Mouse (Mus musculus) kidney, embryonic 14.5 days (tissue): Measurements from ENCODE around the gene C1qtnf4. TPM values are rescaled to one million over a fixed set of nuclear protein-coding genes. Genes with fewer than 3 reads are reported as not detected.

Experiments
- ATAC-seq: fragments of 200-750 bp; cut with Nextera tagmentation; 2 replicates; pipeline ENCODE4 v1.8.0; 2017; ENCODE audit warnings: moderate number of reproducible peaks, mild to moderate bottlenecking, moderate TSS enrichment, moderate library complexity; ENCODE audit not compliant: low FRiP score, low TSS enrichment
- H3K27ac ChIP-seq: fragments of 300-500 bp; sonication (generic); 2 replicates; pipeline ENCODE4 v1.5.1; 2014; ENCODE audit warnings: low read depth, mild to moderate bottlenecking, low read length, moderate library complexity, mixed read lengths
- H3K27me3 ChIP-seq: fragments of 300-500 bp; sonication (generic); 2 replicates; pipeline ENCODE4 v1.6.1; 2014; ENCODE audit warnings: mild to moderate bottlenecking, low read length; ENCODE audit not compliant: control insufficient read depth, insufficient read depth
- H3K36me3 ChIP-seq: fragments of 300-500 bp; sonication (generic); 2 replicates; pipeline ENCODE4 v1.6.1; 2014; ENCODE audit warnings: low read length, mixed read lengths; ENCODE audit not compliant: control insufficient read depth, insufficient read depth
- H3K4me1 ChIP-seq: fragments of 300-500 bp; sonication (generic); 2 replicates; pipeline ENCODE4 v1.6.1; 2014; ENCODE audit warnings: low read length, mixed read lengths; ENCODE audit not compliant: control insufficient read depth, insufficient read depth
- H3K4me2 ChIP-seq: fragments of 300-500 bp; sonication (generic); replicated peaks from 2 replicates; pipeline ENCODE4 v1.6.1; 2014; ENCODE audit warnings: low read depth, mild to moderate bottlenecking, low read length
- H3K4me3 ChIP-seq: fragments of 300-500 bp; sonication (generic); 2 replicates; pipeline ENCODE4 v1.5.1; 2014; ENCODE audit warnings: mild to moderate bottlenecking, low read length
- H3K9ac ChIP-seq: fragments of 300-500 bp; sonication (generic); 2 replicates; pipeline ENCODE4 v1.6.1; 2014; ENCODE audit warnings: low read depth, mild to moderate bottlenecking, low read length, moderate library complexity
- H3K9me3 ChIP-seq: fragments of 300-500 bp; sonication (generic); 2 replicates; pipeline ENCODE4 v1.6.1; 2016; ENCODE audit warnings: low read length; ENCODE audit not compliant: control insufficient read depth
- WGBS: fragments of 180-500 bp; shearing (Covaris S2); extraction: QIAGEN DNeasy Blood & Tissue Kit; methylation state at CpG from one replicate; pipeline ENCODE4 v1.1.7; 2014; 5-methylcytosine and 5-hydroxymethylcytosine counted together
- polyA plus RNA-seq: library from polyadenylated mRNA; unstranded; fragments of >200 nt; fragmentation: Nextera tagmentation; extraction: Ambion mirVana; gene quantifications from 2 replicates; pipeline ENCODE4 v1.2.1, GENCODE M21; 2014

Gene C1qtnf4
- polyA plus RNA-seq, 1 experiment from 2014 or later, result 7.7 TPM

GRCm38 (mm10) chr2:90915516-90915915 is 29.9 kb downstream of the C1qtnf4 start:
- ATAC-seq, result no peak
- H3K27me3 ChIP-seq, result no peaks in the 10 kb centered on the region
- 77% methylated on average over 1 of the region's 1 CpGs for WGBS
- H3K9me3 ChIP-seq, result no peaks in the 10 kb centered on the region
- peak overlapping the region; percentile 23; the same call in 1 of the 2 replicates for H3K9ac ChIP-seq
- H3K4me3 ChIP-seq, result no peak overlapping the region; the same call in 1 of the 2 replicates
- H3K36me3 ChIP-seq, result peaks cover 35% of the 10 kb centered on the region
- H3K27ac ChIP-seq, result no peak overlapping the region
- peaks cover 15% of the 10 kb centered on the region for H3K4me1 ChIP-seq
- H3K4me2 ChIP-seq, result 0 out of 2 replicates have a peak overlapping the region, but pooled peaks have one; percentile 87

GRCm38 (mm10) chr2:90916560-90917232 is 31.0 kb downstream of the C1qtnf4 start:
- 26% methylated on average over 7 of the region's 7 CpGs for WGBS
- Histone ChIP-seq H3K9ac (peak overlapping the region; percentile 98), H3K36me3 (peaks cover 23% of the 10 kb centered on the region), H3K27ac (peak overlapping the region; percentile 98), H3K4me3 (peak overlapping the region; percentile 81), H3K4me1 (peaks cover 15% of the 10 kb centered on the region), H3K9me3 (no peaks in the 10 kb centered on the region), H3K4me2 (peak overlapping the region; percentile 87), H3K27me3 (no peaks in the 10 kb centered on the region)
- peak; percentile 26 for ATAC-seq

- under 1% methylated on average over 57 of the region's 73 CpGs for WGBS
- H3K27ac ChIP-seq, result peak overlapping the region; percentile 98
- H3K27me3 ChIP-seq, result no peaks in the 10 kb centered on the region
Measured at GRCm38 (mm10) chr2:90917233-90917998, 31.8 kb downstream of the C1qtnf4 start.

GRCm38 (mm10) chr2:90917999-90918698 is 32.5 kb downstream of the C1qtnf4 start:
- Histone ChIP-seq H3K36me3 (peaks cover 11% of the 10 kb centered on the region; the same call in 1 of the 2 replicates), H3K4me1 (peaks cover 15% of the 10 kb centered on the region), H3K4me3 (peak overlapping the region; percentile 81), H3K9me3 (no peaks in the 10 kb centered on the region), H3K27ac (peak overlapping the region; percentile 98), H3K27me3 (no peaks in the 10 kb centered on the region), H3K4me2 (peak overlapping the region; percentile 87), H3K9ac (peak overlapping the region; percentile 98)
- 10% methylated on average over 16 of the region's 16 CpGs for WGBS
- peak; percentile 79 for ATAC-seq

More at GRCm38 (mm10) chr2:90917233-90917998, 31.8 kb downstream of the C1qtnf4 start:
- H3K36me3 ChIP-seq, result peaks cover 18% of the 10 kb centered on the region
- H3K9me3 ChIP-seq, result no peaks in the 10 kb centered on the region
- peak overlapping the region; percentile 87 for H3K4me2 ChIP-seq
- peaks cover 15% of the 10 kb centered on the region for H3K4me1 ChIP-seq
- peak overlapping the region; percentile 98 for H3K9ac ChIP-seq
- H3K4me3 ChIP-seq, result peak overlapping the region; percentile 81
- ATAC-seq, result peak; percentile 89

- WGBS, result 92% methylated on average over 1 of the region's 1 CpGs
- H3K4me1 ChIP-seq, result peaks cover 6% of the 10 kb centered on the region
- ATAC-seq, result no peak
- H3K9ac ChIP-seq, result no peak overlapping the region
- no peak overlapping the region for H3K4me2 ChIP-seq
- H3K9me3 ChIP-seq, result no peaks in the 10 kb centered on the region
- no peak overlapping the region for H3K4me3 ChIP-seq
- H3K36me3 ChIP-seq, result no peaks in the 10 kb centered on the region
- H3K27me3 ChIP-seq, result no peaks in the 10 kb centered on the region
- H3K27ac ChIP-seq, result no peak overlapping the region
Measured at GRCm38 (mm10) chr2:90921178-90921577, 35.5 kb downstream of the C1qtnf4 start.

- no peaks in the 10 kb centered on the region for H3K9me3 ChIP-seq
- H3K4me3 ChIP-seq, result no peak overlapping the region
- no peak overlapping the region for H3K4me2 ChIP-seq
- ATAC-seq, result no peak
- WGBS, result 95% methylated on average over 2 of the region's 2 CpGs
- H3K27me3 ChIP-seq, result no peaks in the 10 kb centered on the region
- no peaks in the 10 kb centered on the region for H3K36me3 ChIP-seq
- no peaks in the 10 kb centered on the region for H3K4me1 ChIP-seq
- no peak overlapping the region for H3K9ac ChIP-seq
- no peak overlapping the region for H3K27ac ChIP-seq
Measured at GRCm38 (mm10) chr2:90922636-90923035, 37.0 kb downstream of the C1qtnf4 start.

- Histone ChIP-seq H3K4me3 (no peak overlapping the region), H3K9me3 (no peaks in the 10 kb centered on the region), H3K9ac (no peak overlapping the region), H3K36me3 (no peaks in the 10 kb centered on the region), H3K27me3 (no peaks in the 10 kb centered on the region), H3K27ac (no peak overlapping the region), H3K4me1 (no peaks in the 10 kb centered on the region), H3K4me2 (no peak overlapping the region)
- 90% methylated on average over 13 of the region's 13 CpGs for WGBS
- no peak for ATAC-seq
Measured at GRCm38 (mm10) chr2:90928566-90928965, 42.9 kb downstream of the C1qtnf4 start.

- Histone ChIP-seq H3K27ac (no peak overlapping the region), H3K36me3 (no peaks in the 10 kb centered on the region), H3K4me3 (no peak overlapping the region), H3K4me2 (no peak overlapping the region), H3K9ac (no peak overlapping the region), H3K4me1 (no peaks in the 10 kb centered on the region), H3K9me3 (no peaks in the 10 kb centered on the region), H3K27me3 (no peaks in the 10 kb centered on the region)
- 38% methylated on average over 8 of the region's 8 CpGs for WGBS
- no peak for ATAC-seq
Measured at GRCm38 (mm10) chr2:90931829-90932228, 46.2 kb downstream of the C1qtnf4 start.
